Mouse (Mus musculus): ENCODE results near the gene Lhfp.

GRCm38 (mm10) chr3:53040593-53041410 lies 526 bp upstream of the Lhfp start:
- TF ChIP-seq CTCF (IDR thresholded peaks at IDR 0.05; ENCODE audit: borderline replicate concordance, insufficient read depth, low read length) (no peak), POLR2A (IDR thresholded peaks at IDR 0.05; ENCODE audit: low read depth, low read length) (0 out of 2 replicates have a peak, but pooled peaks have one; percentile 14)
